Mouse (Mus musculus): Measurements from ENCODE around the gene Fam219b. TPM values are rescaled to one million over a fixed set of nuclear protein-coding genes. Genes with fewer than 3 reads are reported as not detected.
A peak's percentile ranks its signal among the peaks of the same experiment; 100 is the strongest.

Gene Fam219b
- polyA plus RNA-seq, 1 experiment from 2014 or later = 11.4 TPM

- no peak overlapping the region for H3K4me3 ChIP-seq
- no peak overlapping the region for H3K4me2 ChIP-seq
- H3K9ac ChIP-seq = no peak overlapping the region
- H3K9me3 ChIP-seq = no peaks in the 10 kb centered on the region
- ATAC-seq (ENCODE audit: extremely low read depth, insufficient number of reproducible peaks, low FRiP score, low TSS enrichment) = no peak
- H3K4me1 ChIP-seq = peaks cover 40% of the 10 kb centered on the region
- peaks cover 27% of the 10 kb centered on the region for H3K36me3 ChIP-seq
- H3K27me3 ChIP-seq (replicated peaks) = no peaks in the 10 kb centered on the region
- no peak overlapping the region for H3K27ac ChIP-seq (replicated peaks)
Measured at GRCm38 (mm10) chr9:57526435-57526834, 10.9 kb upstream of the Fam219b start.

- no peak for ATAC-seq (ENCODE audit: extremely low read depth, insufficient number of reproducible peaks, low FRiP score, low TSS enrichment)
- WGBS = 79% methylated on average over 1 of the region's 1 CpGs
- Histone ChIP-seq H3K9me3 (no peaks in the 10 kb centered on the region), H3K27me3 (replicated peaks) (no peaks in the 10 kb centered on the region), H3K36me3 (peaks cover 68% of the 10 kb centered on the region), H3K4me2 (no peak overlapping the region), H3K27ac (replicated peaks) (no peak overlapping the region), H3K9ac (no peak overlapping the region), H3K4me1 (peaks cover 7% of the 10 kb centered on the region), H3K4me3 (no peak overlapping the region)
Measured at GRCm38 (mm10) chr9:57531946-57532345, 5.4 kb upstream of the Fam219b start.

- H3K36me3 ChIP-seq = peaks cover 65% of the 10 kb centered on the region
- H3K4me3 ChIP-seq = no peak overlapping the region
- H3K27me3 ChIP-seq (replicated peaks) = no peaks in the 10 kb centered on the region
- H3K27ac ChIP-seq (replicated peaks) = no peak overlapping the region
- peaks cover 21% of the 10 kb centered on the region for H3K4me1 ChIP-seq
- 78% methylated on average over 5 of the region's 5 CpGs for WGBS
- no peak for ATAC-seq (ENCODE audit: extremely low read depth, insufficient number of reproducible peaks, low FRiP score, low TSS enrichment)
- peak overlapping the region; percentile 94 for H3K9ac ChIP-seq
- H3K9me3 ChIP-seq = no peaks in the 10 kb centered on the region
- H3K4me2 ChIP-seq = peak overlapping the region; percentile 89
Measured at GRCm38 (mm10) chr9:57536362-57536761, 966 bp upstream of the Fam219b start.

GRCm38 (mm10) chr9:57537728-57538181 is 427 bp downstream of the Fam219b start:
- Histone ChIP-seq H3K27ac (replicated peaks) (peak overlapping the region; percentile 88), H3K4me1 (peaks cover 21% of the 10 kb centered on the region), H3K9ac (peak overlapping the region; percentile 94), H3K4me3 (peak overlapping the region; percentile 96), H3K27me3 (replicated peaks) (no peaks in the 10 kb centered on the region), H3K4me2 (peak overlapping the region; percentile 89), H3K9me3 (no peaks in the 10 kb centered on the region), H3K36me3 (peaks cover 64% of the 10 kb centered on the region)
- WGBS = under 1% methylated on average over 24 of the region's 24 CpGs
- ATAC-seq (ENCODE audit: extremely low read depth, insufficient number of reproducible peaks, low FRiP score, low TSS enrichment) = no peak; the same call in 1 of the 2 replicates

GRCm38 (mm10) chr9:57539550-57539949 is 2.2 kb downstream of the Fam219b start:
- no peaks in the 10 kb centered on the region for H3K9me3 ChIP-seq
- H3K4me3 ChIP-seq = no peak overlapping the region
- peaks cover 21% of the 10 kb centered on the region for H3K4me1 ChIP-seq
- no peak for ATAC-seq (ENCODE audit: extremely low read depth, insufficient number of reproducible peaks, low FRiP score, low TSS enrichment)
- 90% methylated on average over 2 of the region's 2 CpGs for WGBS
- H3K36me3 ChIP-seq = peaks cover 64% of the 10 kb centered on the region
- H3K4me2 ChIP-seq = no peak overlapping the region
- no peak overlapping the region for H3K9ac ChIP-seq
- no peaks in the 10 kb centered on the region for H3K27me3 ChIP-seq (replicated peaks)
- no peak overlapping the region for H3K27ac ChIP-seq (replicated peaks)

GRCm38 (mm10) chr9:57541312-57541711 is 4.0 kb downstream of the Fam219b start:
- Histone ChIP-seq H3K9ac (no peak overlapping the region), H3K9me3 (no peaks in the 10 kb centered on the region), H3K27me3 (replicated peaks) (no peaks in the 10 kb centered on the region), H3K4me2 (no peak overlapping the region), H3K27ac (replicated peaks) (no peak overlapping the region), H3K4me1 (peaks cover 21% of the 10 kb centered on the region), H3K36me3 (peaks cover 72% of the 10 kb centered on the region), H3K4me3 (no peak overlapping the region)
- 3% methylated on average over 1 of the region's 1 CpGs for WGBS
- ATAC-seq (ENCODE audit: extremely low read depth, insufficient number of reproducible peaks, low FRiP score, low TSS enrichment) = no peak

- 71% methylated on average over 3 of the region's 3 CpGs for WGBS
- Histone ChIP-seq H3K27ac (replicated peaks) (no peak overlapping the region), H3K4me1 (peaks cover 21% of the 10 kb centered on the region), H3K9ac (no peak overlapping the region), H3K4me2 (no peak overlapping the region), H3K36me3 (peaks cover 97% of the 10 kb centered on the region), H3K9me3 (no peaks in the 10 kb centered on the region), H3K4me3 (no peak overlapping the region), H3K27me3 (replicated peaks) (no peaks in the 10 kb centered on the region)
- ATAC-seq (ENCODE audit: extremely low read depth, insufficient number of reproducible peaks, low FRiP score, low TSS enrichment) = no peak
Measured at GRCm38 (mm10) chr9:57543951-57544350, 6.6 kb downstream of the Fam219b start.

GRCm38 (mm10) chr9:57547287-57547686 is 10.0 kb downstream of the Fam219b start:
- peaks cover 83% of the 10 kb centered on the region for H3K36me3 ChIP-seq
- H3K27ac ChIP-seq (replicated peaks) = 0 out of 2 replicates have a peak overlapping the region, but pooled peaks have one; percentile 24
- no peak overlapping the region for H3K9ac ChIP-seq
- H3K4me3 ChIP-seq = no peak overlapping the region
- H3K27me3 ChIP-seq (replicated peaks) = no peaks in the 10 kb centered on the region
- H3K4me1 ChIP-seq = peaks cover 52% of the 10 kb centered on the region
- ATAC-seq (ENCODE audit: extremely low read depth, insufficient number of reproducible peaks, low FRiP score, low TSS enrichment) = no peak
- H3K4me2 ChIP-seq = no peak overlapping the region
- H3K9me3 ChIP-seq = no peaks in the 10 kb centered on the region
- 45% methylated on average over 5 of the region's 5 CpGs for WGBS

- no peak overlapping the region for H3K9ac ChIP-seq
- H3K36me3 ChIP-seq = peaks cover 77% of the 10 kb centered on the region
- H3K27ac ChIP-seq (replicated peaks) = no peak overlapping the region
- 78% methylated on average over 11 of the region's 11 CpGs for WGBS
- no peak overlapping the region for H3K4me2 ChIP-seq
- no peak for ATAC-seq (ENCODE audit: extremely low read depth, insufficient number of reproducible peaks, low FRiP score, low TSS enrichment)
- H3K4me3 ChIP-seq = no peak overlapping the region
- H3K4me1 ChIP-seq = peaks cover 54% of the 10 kb centered on the region
- no peaks in the 10 kb centered on the region for H3K27me3 ChIP-seq (replicated peaks)
- H3K9me3 ChIP-seq = no peaks in the 10 kb centered on the region
Measured at GRCm38 (mm10) chr9:57547869-57548268, 10.5 kb downstream of the Fam219b start.

- peaks cover 64% of the 10 kb centered on the region for H3K36me3 ChIP-seq
Measured at GRCm38 (mm10) chr9:57549186-57549585, 11.9 kb downstream of the Fam219b start.

GRCm38 (mm10) chr9:57550126-57550862 is 13.0 kb downstream of the Fam219b start:
- H3K4me2 ChIP-seq = peak overlapping the region; percentile 48
- ATAC-seq (ENCODE audit: extremely low read depth, insufficient number of reproducible peaks, low FRiP score, low TSS enrichment) = peak; percentile 52; the same call in 1 of the 2 replicates

More at GRCm38 (mm10) chr9:57549186-57549585, 11.9 kb downstream of the Fam219b start:
- WGBS = 87% methylated on average over 4 of the region's 4 CpGs
- Histone ChIP-seq H3K27me3 (replicated peaks) (no peaks in the 10 kb centered on the region), H3K4me3 (no peak overlapping the region), H3K27ac (replicated peaks) (peak overlapping the region; percentile 90; the same call in 1 of the 2 replicates), H3K4me2 (no peak overlapping the region), H3K9me3 (no peaks in the 10 kb centered on the region), H3K4me1 (peaks cover 56% of the 10 kb centered on the region), H3K9ac (peak overlapping the region; percentile 15; the same call in 1 of the 2 replicates)
- no peak for ATAC-seq (ENCODE audit: extremely low read depth, insufficient number of reproducible peaks, low FRiP score, low TSS enrichment)

More at GRCm38 (mm10) chr9:57550126-57550862, 13.0 kb downstream of the Fam219b start:
- Histone ChIP-seq H3K9me3 (no peaks in the 10 kb centered on the region), H3K27me3 (replicated peaks) (no peaks in the 10 kb centered on the region), H3K4me1 (peaks cover 56% of the 10 kb centered on the region), H3K4me3 (peak overlapping the region; percentile 16; the same call in 1 of the 2 replicates), H3K27ac (replicated peaks) (peak overlapping the region; percentile 90), H3K9ac (peak overlapping the region; percentile 67), H3K36me3 (peaks cover 53% of the 10 kb centered on the region)
- 55% methylated on average over 11 of the region's 11 CpGs for WGBS

All from heart, embryonic 13.5 days (tissue).